Mouse (Mus musculus) T-helper 17 cell (primary cell): Measurements from ENCODE around the gene Kif18a.

Source experiments
- in situ Hi-C, 2 experiments: fragments of 300-600 bp; cut with MboI, MseI; formaldehyde crosslinking; loops; 1 replicate in 1 of 2; 2 replicates in 1 of 2; pipeline ENCODE4 v1.15.1; 2025; ENCODE audit warnings: high pct_unique_total_duplicates in 2 of 2

The Kif18a gene

GRCm38 (mm10) chr2:109280600-109281340 is at the start of gene Kif18a, which contains the start of gene Mettl15:
Gene Kif18a (plus strand): TSS chr2:109280738.
Gene Mettl15 (minus strand): TSS chr2:109280748.
- in situ Hi-C loops, result loop anchor here in 1 of 2 experiments (25.0 kb wide), 1 partner anchor 607 kb away; the partner anchor contains the start of gene Lin7c

GRCm38 (mm10) chr2:109233876-109234275 is 46.7 kb upstream of the Kif18a start:
- in situ Hi-C loops, result loop anchor here in 1 of 2 experiments (10.0 kb wide), 1 partner anchor 979 kb away; no protein-coding TSS in a partner anchor

- in situ Hi-C loops, result loop anchor here in 1 of 2 experiments (10.0 kb wide), 1 partner anchor 981 kb away; no protein-coding TSS in a partner anchor
Observed at GRCm38 (mm10) chr2:109235741-109236140, 44.8 kb upstream of the Kif18a start.

GRCm38 (mm10) chr2:109241947-109242346 is 38.6 kb upstream of the Kif18a start:
- in situ Hi-C loops, result no loop called here

- in situ Hi-C loops, result no loop called here
Observed at GRCm38 (mm10) chr2:109262779-109263178, 17.8 kb upstream of the Kif18a start.

- in situ Hi-C loops, result no loop called here
Observed at GRCm38 (mm10) chr2:109273098-109273497, 7.4 kb upstream of the Kif18a start.

- in situ Hi-C loops, result loop anchor here in 1 of 2 experiments (25.0 kb wide), 1 partner anchor 610 kb away; the partner anchor contains the start of gene Lin7c
Observed at GRCm38 (mm10) chr2:109277593-109277992, 2.9 kb upstream of the Kif18a start.

GRCm38 (mm10) chr2:109278036-109278435 is 2.5 kb upstream of the Kif18a start:
- in situ Hi-C loops, result loop anchor here in 1 of 2 experiments (25.0 kb wide), 1 partner anchor 609 kb away; the partner anchor contains the start of gene Lin7c

- in situ Hi-C loops, result loop anchor here in 1 of 2 experiments (25.0 kb wide), 1 partner anchor 607 kb away; the partner anchor contains the start of gene Lin7c
Observed at GRCm38 (mm10) chr2:109280272-109280599, 302 bp upstream of the Kif18a start.

- in situ Hi-C loops, result loop anchor here in 1 of 2 experiments (25.0 kb wide), 1 partner anchor 606 kb away; the partner anchor contains the start of gene Lin7c
Observed at GRCm38 (mm10) chr2:109281341-109281690, 778 bp downstream of the Kif18a start.

GRCm38 (mm10) chr2:109284121-109284520 is 3.6 kb downstream of the Kif18a start:
- in situ Hi-C loops, result loop anchor here in 1 of 2 experiments (25.0 kb wide), 1 partner anchor 603 kb away; the partner anchor contains the start of gene Lin7c

- in situ Hi-C loops, result loop anchor here in 1 of 2 experiments (25.0 kb wide), 1 partner anchor 598 kb away; the partner anchor contains the start of gene Lin7c
Observed at GRCm38 (mm10) chr2:109289327-109289726, 8.8 kb downstream of the Kif18a start.

GRCm38 (mm10) chr2:109296264-109296663 is 15.7 kb downstream of the Kif18a start:
- in situ Hi-C loops, result loop anchor here in 1 of 2 experiments (25.0 kb wide), 1 partner anchor 591 kb away; the partner anchor contains the start of gene Lin7c

- in situ Hi-C loops, result loop anchor here in 1 of 2 experiments (25.0 kb wide), 1 partner anchor 589 kb away; the partner anchor contains the start of gene Lin7c
Observed at GRCm38 (mm10) chr2:109298160-109298559, 17.6 kb downstream of the Kif18a start.

GRCm38 (mm10) chr2:109302234-109302633 is 21.7 kb downstream of the Kif18a start:
- in situ Hi-C loops, result loop anchor here in 1 of 2 experiments (25.0 kb wide), 1 partner anchor 735 kb away; no protein-coding TSS in a partner anchor

- in situ Hi-C loops, result loop anchor here in 1 of 2 experiments (25.0 kb wide), 1 partner anchor 734 kb away; no protein-coding TSS in a partner anchor
Observed at GRCm38 (mm10) chr2:109303638-109304037, 23.1 kb downstream of the Kif18a start.

GRCm38 (mm10) chr2:109311369-109311768 is 30.8 kb downstream of the Kif18a start:
- in situ Hi-C loops, result loop anchor here in 1 of 2 experiments (25.0 kb wide), 1 partner anchor 726 kb away; no protein-coding TSS in a partner anchor

GRCm38 (mm10) chr2:109331807-109332206 is 51.3 kb downstream of the Kif18a start:
- in situ Hi-C loops, result no loop called here

- in situ Hi-C loops, result no loop called here
Observed at GRCm38 (mm10) chr2:109334237-109334636, 53.7 kb downstream of the Kif18a start.

GRCm38 (mm10) chr2:109335765-109336164 is 55.2 kb downstream of the Kif18a start:
- in situ Hi-C loops, result no loop called here

GRCm38 (mm10) chr2:109345386-109345785 is 64.8 kb downstream of the Kif18a start:
- in situ Hi-C loops, result no loop called here

- in situ Hi-C loops, result no loop called here
Observed at GRCm38 (mm10) chr2:109348742-109349141, 68.2 kb downstream of the Kif18a start.
